Mouse (Mus musculus): ENCODE results near the gene Rhbdf2. TPM values are rescaled to one million over a fixed set of nuclear protein-coding genes. Genes with fewer than 3 reads are reported as not detected.

Gene Rhbdf2
- polyA plus RNA-seq, 1 experiment: 22.9 TPM

- no peaks in the 10 kb centered on the region for H3K36me3 ChIP-seq (replicated peaks; ENCODE audit: low read length)
- peaks cover 44% of the 10 kb centered on the region for H3K4me1 ChIP-seq
- no peaks in the 10 kb centered on the region for H3K9me3 ChIP-seq
- no peak overlapping the region for H3K4me3 ChIP-seq (replicated peaks)
- H3K27me3 ChIP-seq (replicated peaks): peaks cover 94% of the 10 kb centered on the region
- TF ChIP-seq GATA1 (IDR thresholded peaks at IDR 0.05; ENCODE audit: borderline replicate concordance, low read length): no peak
- no peak for TF ChIP-seq FLI1 (IDR thresholded peaks at IDR 0.05; ENCODE audit: low read length)
Measured at GRCm38 (mm10) chr11:116652330-116653098, 25.7 kb upstream of the Rhbdf2 start.

- no peaks in the 10 kb centered on the region for H3K9me3 ChIP-seq
- peaks cover 94% of the 10 kb centered on the region for H3K27me3 ChIP-seq (replicated peaks)
- peaks cover 44% of the 10 kb centered on the region for H3K4me1 ChIP-seq
- H3K36me3 ChIP-seq (replicated peaks; ENCODE audit: low read length): no peaks in the 10 kb centered on the region
- no peak overlapping the region for H3K4me3 ChIP-seq (replicated peaks)
- TF ChIP-seq FLI1 (IDR thresholded peaks at IDR 0.05; ENCODE audit: low read length) (no peak), GATA1 (IDR thresholded peaks at IDR 0.05; ENCODE audit: borderline replicate concordance, low read length) (no peak)
Measured at GRCm38 (mm10) chr11:116651339-116651738, 24.5 kb upstream of the Rhbdf2 start.

- H3K36me3 ChIP-seq (replicated peaks; ENCODE audit: low read length): no peaks in the 10 kb centered on the region
- peaks cover 44% of the 10 kb centered on the region for H3K4me1 ChIP-seq
- peaks cover 95% of the 10 kb centered on the region for H3K27me3 ChIP-seq (replicated peaks)
Measured at GRCm38 (mm10) chr11:116650811-116651210, 24.0 kb upstream of the Rhbdf2 start.

GRCm38 (mm10) chr11:116649711-116650337, 23.0 kb upstream of the Rhbdf2 start:
- Histone ChIP-seq H3K27me3 (replicated peaks) (peaks cover 95% of the 10 kb centered on the region), H3K4me3 (replicated peaks) (no peak overlapping the region), H3K9me3 (no peaks in the 10 kb centered on the region), H3K36me3 (replicated peaks; ENCODE audit: low read length) (no peaks in the 10 kb centered on the region), H3K4me1 (peaks cover 46% of the 10 kb centered on the region)
- TF ChIP-seq GATA1 (IDR thresholded peaks at IDR 0.05; ENCODE audit: borderline replicate concordance, low read length) (no peak), FLI1 (IDR thresholded peaks at IDR 0.05; ENCODE audit: low read length) (no peak)

More at GRCm38 (mm10) chr11:116650811-116651210, 24.0 kb upstream of the Rhbdf2 start:
- no peak for TF ChIP-seq FLI1 (IDR thresholded peaks at IDR 0.05; ENCODE audit: low read length)
- no peak for TF ChIP-seq GATA1 (IDR thresholded peaks at IDR 0.05; ENCODE audit: borderline replicate concordance, low read length)
- H3K9me3 ChIP-seq: no peaks in the 10 kb centered on the region
- no peak overlapping the region for H3K4me3 ChIP-seq (replicated peaks)

- H3K4me1 ChIP-seq: peaks cover 38% of the 10 kb centered on the region
- H3K9me3 ChIP-seq: no peaks in the 10 kb centered on the region
- no peaks in the 10 kb centered on the region for H3K36me3 ChIP-seq (replicated peaks; ENCODE audit: low read length)
- TF ChIP-seq FLI1 (IDR thresholded peaks at IDR 0.05; ENCODE audit: low read length): no peak
- no peak for TF ChIP-seq GATA1 (IDR thresholded peaks at IDR 0.05; ENCODE audit: borderline replicate concordance, low read length)
- H3K4me3 ChIP-seq (replicated peaks): no peak overlapping the region
- H3K27me3 ChIP-seq (replicated peaks): peaks cover 95% of the 10 kb centered on the region
Measured at GRCm38 (mm10) chr11:116648976-116649375, 22.2 kb upstream of the Rhbdf2 start.

- TF ChIP-seq FLI1 (IDR thresholded peaks at IDR 0.05; ENCODE audit: low read length): no peak
- no peak for TF ChIP-seq GATA1 (IDR thresholded peaks at IDR 0.05; ENCODE audit: borderline replicate concordance, low read length)
- Histone ChIP-seq H3K9me3 (no peaks in the 10 kb centered on the region), H3K4me3 (replicated peaks) (no peak overlapping the region), H3K4me1 (peaks cover 34% of the 10 kb centered on the region), H3K27me3 (replicated peaks) (peaks cover 93% of the 10 kb centered on the region), H3K36me3 (replicated peaks; ENCODE audit: low read length) (no peaks in the 10 kb centered on the region)
Measured at GRCm38 (mm10) chr11:116648213-116648921, 21.5 kb upstream of the Rhbdf2 start.

- H3K4me3 ChIP-seq (replicated peaks): no peak overlapping the region
- H3K4me1 ChIP-seq: peaks cover 38% of the 10 kb centered on the region
Measured at GRCm38 (mm10) chr11:116647340-116647991, 20.6 kb upstream of the Rhbdf2 start.

GRCm38 (mm10) chr11:116646771-116647170, 20.0 kb upstream of the Rhbdf2 start:
- no peak overlapping the region for H3K4me3 ChIP-seq (replicated peaks)
- no peaks in the 10 kb centered on the region for H3K36me3 ChIP-seq (replicated peaks; ENCODE audit: low read length)
- H3K9me3 ChIP-seq: no peaks in the 10 kb centered on the region
- TF ChIP-seq FLI1 (IDR thresholded peaks at IDR 0.05; ENCODE audit: low read length): no peak
- TF ChIP-seq GATA1 (IDR thresholded peaks at IDR 0.05; ENCODE audit: borderline replicate concordance, low read length): no peak
- peaks cover 31% of the 10 kb centered on the region for H3K4me1 ChIP-seq
- H3K27me3 ChIP-seq (replicated peaks): peaks cover 79% of the 10 kb centered on the region

More at GRCm38 (mm10) chr11:116647340-116647991, 20.6 kb upstream of the Rhbdf2 start:
- no peak for TF ChIP-seq GATA1 (IDR thresholded peaks at IDR 0.05; ENCODE audit: borderline replicate concordance, low read length)
- no peaks in the 10 kb centered on the region for H3K36me3 ChIP-seq (replicated peaks; ENCODE audit: low read length)
- H3K9me3 ChIP-seq: no peaks in the 10 kb centered on the region
- peaks cover 84% of the 10 kb centered on the region for H3K27me3 ChIP-seq (replicated peaks)

GRCm38 (mm10) chr11:116646136-116646535, 19.3 kb upstream of the Rhbdf2 start:
- TF ChIP-seq FLI1 (IDR thresholded peaks at IDR 0.05; ENCODE audit: low read length) (no peak), GATA1 (IDR thresholded peaks at IDR 0.05; ENCODE audit: borderline replicate concordance, low read length) (no peak)
- Histone ChIP-seq H3K9me3 (no peaks in the 10 kb centered on the region), H3K36me3 (replicated peaks; ENCODE audit: low read length) (no peaks in the 10 kb centered on the region), H3K4me1 (peaks cover 26% of the 10 kb centered on the region), H3K4me3 (replicated peaks) (no peak overlapping the region), H3K27me3 (replicated peaks) (peaks cover 75% of the 10 kb centered on the region)

All from megakaryocyte, embryonic 14.5 days (primary cell).